Mouse (Mus musculus) thymus, adult 2 months (tissue): Measurements from ENCODE around the gene Rbp7.

Source experiments
- CTCF ChIP-seq: fragments of 200-500 bp; IDR thresholded peaks from 2 replicates; pipeline ENCODE4 v1.5.1; 2012; ENCODE audit warnings: mild to moderate bottlenecking, control low read depth, low read length, moderate library complexity, borderline replicate concordance; ENCODE audit not compliant: control insufficient read depth, poor library complexity, insufficient read depth; ENCODE audit errors: extremely low read depth
- POLR2A ChIP-seq: fragments of 200-500 bp; IDR thresholded peaks from 2 replicates; pipeline ENCODE4 v1.6.1; 2012; ENCODE audit warnings: mild to moderate bottlenecking, low read length, control low read depth, moderate library complexity; ENCODE audit not compliant: control insufficient read depth, poor library complexity, insufficient read depth; ENCODE audit errors: extremely low read depth

- TF ChIP-seq POLR2A, result no peak
- TF ChIP-seq CTCF, result no peak
Measured at GRCm38 (mm10) chr4:149454879-149455278, at the start of gene Rbp7.
